Mouse (Mus musculus) cerebellum, postnatal 4 days (tissue): ENCODE measurements around the gene Lamtor2.

Source experiments
- DNase-seq, 2 experiments: peaks; one replicate each; pipeline ENCODE4 v3.0.0; 2022; ENCODE audit warnings: low spot score in 2 of 2, mixed read lengths in 1 of 2

The Lamtor2 gene

GRCm38 (mm10) chr3:88568615-88569014 is 15.7 kb upstream of the Lamtor2 start:
- DNase-seq, result no peak

GRCm38 (mm10) chr3:88567892-88568291 is 15.0 kb upstream of the Lamtor2 start:
- DNase-seq, result no peak

GRCm38 (mm10) chr3:88566536-88567061 is 13.7 kb upstream of the Lamtor2 start:
- DNase-seq, result no peak

- DNase-seq, result no peak
Measured at GRCm38 (mm10) chr3:88566116-88566515, 13.2 kb upstream of the Lamtor2 start.

GRCm38 (mm10) chr3:88563966-88564365 is 11.1 kb upstream of the Lamtor2 start:
- DNase-seq, result no peak

- DNase-seq, result no peak
Measured at GRCm38 (mm10) chr3:88563442-88563841, 10.6 kb upstream of the Lamtor2 start.

GRCm38 (mm10) chr3:88561989-88562388 is 9.1 kb upstream of the Lamtor2 start:
- no peak for DNase-seq

GRCm38 (mm10) chr3:88559596-88559995 is 6.7 kb upstream of the Lamtor2 start:
- no peak for DNase-seq

- DNase-seq, result no peak
Measured at GRCm38 (mm10) chr3:88556616-88557015, 3.7 kb upstream of the Lamtor2 start.

GRCm38 (mm10) chr3:88555731-88556130 is 2.9 kb upstream of the Lamtor2 start:
- DNase-seq, result no peak

GRCm38 (mm10) chr3:88555069-88555605 is 2.3 kb upstream of the Lamtor2 start:
- DNase-seq, result no peak

- DNase-seq, result peak; percentile 63 to 70
Measured at GRCm38 (mm10) chr3:88553880-88554586, 1.2 kb upstream of the Lamtor2 start.

- peak; percentile 86 to 96 for DNase-seq
Measured at GRCm38 (mm10) chr3:88553525-88553879, 628 bp upstream of the Lamtor2 start, which contains the start of gene Ubqln4. Gene Ubqln4, plus strand, starts transcription at chr3:88553758.

GRCm38 (mm10) chr3:88552082-88552645 is 710 bp downstream of the Lamtor2 start:
- DNase-seq, result no peak

GRCm38 (mm10) chr3:88551586-88551985 is 1.3 kb downstream of the Lamtor2 start:
- no peak for DNase-seq

- DNase-seq, result no peak
Measured at GRCm38 (mm10) chr3:88548180-88548917, 4.5 kb downstream of the Lamtor2 start, which contains the start of gene Rab25. Gene Rab25, minus strand, starts transcription at chr3:88548300.

GRCm38 (mm10) chr3:88546674-88547418 is 6.0 kb downstream of the Lamtor2 start:
- no peak for DNase-seq

GRCm38 (mm10) chr3:88544955-88545591 is 7.8 kb downstream of the Lamtor2 start:
- DNase-seq, result no peak

GRCm38 (mm10) chr3:88544514-88544913 is 8.4 kb downstream of the Lamtor2 start:
- DNase-seq, result no peak

- no peak for DNase-seq
Measured at GRCm38 (mm10) chr3:88543651-88544410, 9.0 kb downstream of the Lamtor2 start.
